Mouse (Mus musculus): ENCODE measurements at regions not wholly inside any gene's neighbourhood (a gene's known extent, or its start where the extent isn't known, plus 50 kb on each side); places are given as distances from the start of the nearest gene placed in this dataset.

DNA sequence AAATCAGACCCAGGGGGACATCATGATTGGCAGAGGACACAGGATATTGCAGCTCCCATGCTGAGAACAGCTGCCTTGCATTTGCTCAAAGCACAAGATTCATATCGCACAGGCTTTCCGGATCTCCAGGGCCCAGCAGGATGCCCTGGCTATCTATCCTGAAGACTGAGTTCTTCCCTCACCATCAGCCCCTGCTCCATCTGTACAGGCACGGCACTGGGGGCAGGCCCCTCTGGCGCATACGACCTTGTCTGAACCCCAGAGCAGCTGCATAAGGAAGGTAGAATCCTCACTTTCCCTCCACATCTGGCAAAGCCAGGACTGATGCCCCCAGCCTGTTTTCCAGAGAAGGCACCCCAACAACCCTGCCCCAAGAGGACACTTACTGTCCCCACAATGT lies 266.8 kb downstream of the Tns1 start:
- DNase-seq (ENCODE audit: extremely low spot score, low spot score): no peak

GRCm38 (mm10) chr1:73856811-73857210 lies 267.4 kb downstream of the Tns1 start:
- no peak for DNase-seq (ENCODE audit: extremely low spot score, low spot score)

DNA sequence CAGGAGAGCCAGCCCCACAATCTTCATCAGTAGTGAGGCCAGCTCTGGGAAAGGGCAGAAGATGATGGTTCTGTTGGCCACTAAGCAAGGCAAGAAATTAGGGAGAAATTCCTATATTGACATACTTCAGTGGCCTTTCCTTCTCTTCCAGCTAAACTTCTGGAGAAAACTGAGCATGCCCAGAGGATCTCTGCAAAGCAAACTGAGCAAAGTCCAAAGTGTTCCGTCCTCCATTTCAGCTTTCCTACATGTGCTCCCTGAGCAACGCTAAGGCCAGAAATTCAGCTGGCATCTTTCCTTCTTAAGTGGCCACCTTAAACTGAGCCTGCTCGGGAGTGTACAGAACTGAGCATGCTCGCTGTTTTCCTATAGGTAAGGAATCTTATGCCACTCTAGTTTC lies 268.9 kb downstream of the Tns1 start:
- DNase-seq (ENCODE audit: extremely low spot score, low spot score): no peak

GRCm38 (mm10) chr1:73853851-73854250 lies 270.4 kb downstream of the Tns1 start:
- DNase-seq (ENCODE audit: extremely low spot score, low spot score): no peak

GRCm38 (mm10) chr1:73850173-73851014 lies 273.9 kb downstream of the Tns1 start:
- DNase-seq (ENCODE audit: extremely low spot score, low spot score): no peak

GRCm38 (mm10) chr1:73848370-73848769 lies 275.9 kb downstream of the Tns1 start:
- DNase-seq (ENCODE audit: extremely low spot score, low spot score): no peak

DNA sequence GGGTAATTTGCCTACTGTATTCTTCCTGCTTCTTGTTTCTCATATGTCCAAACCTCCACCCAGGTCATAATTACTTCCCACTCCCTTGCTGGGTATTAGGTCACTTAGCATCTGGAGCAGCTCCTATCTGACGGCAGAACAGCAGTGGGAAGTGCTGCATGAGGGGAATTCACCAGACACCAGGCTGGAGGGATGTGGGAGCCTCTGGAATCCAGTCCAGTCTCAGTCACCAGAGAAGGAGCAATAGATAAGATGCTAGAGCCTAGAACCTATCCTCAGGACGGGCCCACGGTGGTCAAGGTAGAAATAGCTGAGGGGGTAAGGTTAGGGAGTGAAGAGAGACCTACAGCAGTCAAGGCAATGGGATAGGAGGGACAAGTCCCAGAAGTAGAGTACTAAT lies 277.1 kb downstream of the Tns1 start:
- DNase-seq (ENCODE audit: extremely low spot score, low spot score): no peak

- no peak for DNase-seq (ENCODE audit: extremely low spot score, low spot score)
These were observed 279.1 kb downstream of the Tns1 start for GRCm38 (mm10) chr1:73845115-73845514.

DNA sequence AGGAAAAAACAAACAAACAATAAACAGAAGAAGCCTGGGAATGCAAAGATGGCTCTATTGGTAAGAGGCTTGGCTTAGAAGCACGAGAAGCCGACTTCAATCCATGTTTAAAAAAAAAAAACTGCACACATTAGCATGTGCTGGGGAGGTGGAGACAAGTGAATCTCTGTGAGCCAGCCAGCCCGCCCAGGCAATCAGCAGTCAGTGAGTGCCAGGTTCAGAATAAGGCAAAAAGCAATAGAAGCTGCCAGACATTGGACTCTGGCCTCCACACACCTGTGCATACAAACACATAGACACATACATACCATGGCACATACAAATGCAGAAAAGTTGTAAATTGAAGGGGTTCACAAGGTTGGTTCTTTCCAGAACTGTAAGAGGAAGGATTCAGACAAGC lies 279.7 kb downstream of the Tns1 start:
- DNase-seq (ENCODE audit: extremely low spot score, low spot score): no peak

DNA sequence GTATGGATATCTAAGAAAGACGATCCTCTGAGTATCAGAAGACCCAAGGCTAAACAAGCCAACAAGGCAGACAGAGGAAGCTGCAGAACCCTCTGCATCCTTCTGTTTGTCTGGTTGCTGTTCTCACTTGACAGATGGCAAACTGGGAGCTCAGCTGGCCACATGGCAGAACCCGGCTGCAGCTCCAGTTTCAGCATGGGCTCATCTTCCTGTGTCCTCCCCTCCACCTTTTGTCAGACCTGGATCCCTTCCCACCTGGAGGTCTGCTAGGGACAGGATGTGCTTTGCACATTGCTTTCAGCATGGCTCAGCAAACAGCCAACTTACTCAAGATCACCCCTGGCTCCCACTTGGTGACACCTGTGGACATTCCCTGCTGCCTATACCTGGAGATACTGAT lies 284.9 kb downstream of the Tns1 start:
- DNase-seq (ENCODE audit: extremely low spot score, low spot score): no peak

DNA sequence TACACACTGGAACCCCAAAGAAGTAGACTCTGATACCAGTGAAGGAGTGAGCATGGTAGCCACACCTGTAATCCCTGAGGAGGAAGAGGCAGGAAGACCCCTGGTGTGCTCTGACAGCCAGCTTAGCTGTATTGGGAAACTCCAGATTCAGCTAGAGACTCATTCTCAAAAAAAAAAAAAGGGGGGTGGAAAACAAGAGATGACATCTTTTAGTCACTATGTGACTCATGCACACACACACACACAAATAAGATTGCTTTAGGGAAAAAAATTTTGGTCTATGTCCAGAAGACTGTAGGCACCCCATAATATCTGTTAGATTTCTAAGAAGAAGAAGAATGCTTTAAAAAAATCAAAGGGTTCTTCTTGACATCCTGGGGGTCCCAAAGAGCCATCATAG lies 287.6 kb downstream of the Tns1 start:
- no peak for DNase-seq (ENCODE audit: extremely low spot score, low spot score)

DNA sequence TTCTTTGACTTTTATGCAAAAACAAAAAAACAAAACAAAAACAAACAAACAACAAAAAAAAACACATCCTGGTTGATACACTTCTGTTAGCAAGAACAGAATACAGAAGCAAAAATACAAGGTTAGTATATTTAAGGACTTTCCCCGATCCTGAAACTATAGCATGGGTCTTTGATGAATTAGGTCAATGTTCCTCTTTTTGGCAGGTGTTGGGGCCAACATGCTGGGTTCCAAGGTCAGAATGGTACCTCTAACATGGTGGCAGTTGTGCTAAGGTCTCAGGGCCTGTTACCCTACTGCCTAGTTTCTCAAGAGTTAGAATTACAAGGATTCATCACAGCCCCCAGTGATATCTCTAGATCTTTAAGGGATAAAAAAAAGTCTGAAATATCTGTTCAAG lies 289.7 kb downstream of the Tns1 start:
- no peak for DNase-seq (ENCODE audit: extremely low spot score, low spot score)

GRCm38 (mm10) chr1:73830486-73831132 lies 293.6 kb downstream of the Tns1 start:
- no peak for DNase-seq (ENCODE audit: extremely low spot score, low spot score)

- no peak for DNase-seq (ENCODE audit: extremely low spot score, low spot score)
These were observed 295.3 kb downstream of the Tns1 start for GRCm38 (mm10) chr1:73828996-73829395.

- DNase-seq (ENCODE audit: extremely low spot score, low spot score): peak; percentile 95
These were observed 297.9 kb downstream of the Tns1 start for GRCm38 (mm10) chr1:73826243-73826930.

DNA sequence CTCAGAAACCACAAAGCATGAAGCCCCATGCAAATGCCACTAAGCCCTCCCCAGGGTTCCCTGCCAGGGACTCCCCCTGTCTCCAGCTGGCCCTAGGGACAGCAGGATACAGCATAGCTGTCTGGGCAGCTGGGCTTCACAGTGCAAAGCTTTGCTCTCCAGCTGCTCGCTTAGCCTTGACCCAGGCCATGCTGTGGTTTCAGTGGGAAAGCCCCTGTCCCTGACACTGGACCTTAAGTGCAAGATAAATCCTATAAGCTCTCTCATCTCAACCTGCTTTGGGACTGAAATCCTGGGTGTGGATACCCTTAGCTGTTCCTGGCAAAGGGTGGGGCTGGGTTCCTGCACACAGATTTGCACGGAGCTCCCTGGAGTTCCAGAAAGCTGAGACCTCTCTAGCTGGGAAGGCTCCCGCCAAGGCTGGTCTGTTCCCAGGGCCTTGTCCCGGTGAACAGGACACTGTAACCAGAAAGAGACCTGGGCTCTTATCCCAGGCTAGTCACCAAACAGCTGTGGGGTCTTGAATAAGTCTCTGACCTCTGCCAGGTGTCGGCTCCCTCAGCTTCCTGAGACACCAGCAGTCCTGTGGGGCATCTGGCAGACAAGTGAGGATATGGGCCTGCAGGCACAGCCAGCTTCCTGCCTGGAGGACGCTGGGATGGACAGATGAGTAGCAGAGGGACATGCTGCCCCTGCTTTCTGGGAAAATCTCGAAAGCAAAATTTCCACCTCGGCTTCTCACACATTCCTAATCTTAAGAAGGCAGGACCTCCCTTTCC lies 299.7 kb downstream of the Tns1 start:
- no peak for DNase-seq (ENCODE audit: extremely low spot score, low spot score)

- no peak for DNase-seq (ENCODE audit: extremely low spot score, low spot score)
These were observed 300.5 kb downstream of the Tns1 start for GRCm38 (mm10) chr1:73823726-73824125.

GRCm38 (mm10) chr1:73822616-73823015 lies 301.6 kb downstream of the Tns1 start:
- no peak for DNase-seq (ENCODE audit: extremely low spot score, low spot score)

GRCm38 (mm10) chr1:73820701-73821100 lies 303.5 kb downstream of the Tns1 start:
- DNase-seq (ENCODE audit: extremely low spot score, low spot score): no peak

- DNase-seq (ENCODE audit: extremely low spot score, low spot score): no peak
These were observed 317.0 kb downstream of the Tns1 start for GRCm38 (mm10) chr1:73807206-73807605.

DNA sequence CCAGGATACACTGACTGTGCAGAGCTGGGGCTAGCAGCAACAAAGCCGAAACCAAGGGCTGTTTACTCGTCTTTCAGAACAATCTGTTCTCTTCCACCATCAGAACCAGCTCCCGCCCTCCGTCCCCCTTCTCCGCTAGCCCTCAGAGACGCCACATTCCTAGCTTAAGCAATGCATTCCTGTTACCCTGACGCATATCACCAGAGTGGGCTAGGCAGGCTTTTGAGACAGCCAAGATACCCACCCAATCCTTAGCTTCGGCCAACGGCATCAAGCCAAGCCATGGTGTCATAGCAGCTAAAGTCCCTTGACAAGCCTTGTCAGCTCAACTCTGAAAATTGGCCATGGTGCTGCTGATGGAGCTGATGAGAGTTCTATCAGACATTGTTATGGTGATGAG lies 319.1 kb downstream of the Tns1 start:
- no peak for DNase-seq (ENCODE audit: extremely low spot score, low spot score)

- DNase-seq (ENCODE audit: extremely low spot score, low spot score): no peak
These were observed 324.3 kb downstream of the Tns1 start for GRCm38 (mm10) chr1:73799996-73800395.

All from neural tube, embryonic 10.5 days (tissue).